Mouse (Mus musculus) megakaryocyte, embryonic 14.5 days (primary cell): ENCODE measurements around the gene Fgd6. TPM values are rescaled to one million over a fixed set of nuclear protein-coding genes. Genes with fewer than 3 reads are reported as not detected.

Experiments
- H3K27me3 ChIP-seq: replicated peaks from 2 replicates; pipeline ENCODE3; 2012; ENCODE audit warnings: inconsistent platforms
- H3K36me3 ChIP-seq: replicated peaks from 2 replicates; pipeline ENCODE3; 2012; ENCODE audit warnings: low read length, inconsistent platforms, mixed read lengths
- H3K4me1 ChIP-seq: 2 replicates; pipeline ENCODE4 v1.6.1; 2012; ENCODE audit warnings: inconsistent platforms
- H3K4me3 ChIP-seq: replicated peaks from 2 replicates; pipeline ENCODE3; 2012; ENCODE audit warnings: moderate library complexity, mild to moderate bottlenecking, inconsistent platforms
- H3K9me3 ChIP-seq: 2 replicates; pipeline ENCODE4 v1.6.1; 2012; ENCODE audit warnings: inconsistent platforms
- FLI1 ChIP-seq: IDR thresholded peaks from 2 replicates; pipeline ENCODE4 v1.6.1; 2012; ENCODE audit warnings: low read length, inconsistent platforms, mixed read lengths
- GATA1 ChIP-seq: IDR thresholded peaks from 3 replicates; pipeline ENCODE4 v1.6.1; 2012; ENCODE audit warnings: mixed read lengths, low read length, inconsistent platforms, borderline replicate concordance
- polyA plus RNA-seq: library from polyadenylated mRNA; stranded (reverse); fragments of >175 nt; gene quantifications from 2 replicates; pipeline ENCODE4 v1.2.3, GENCODE M21; 2012; ENCODE audit warnings: low replicate concordance; ENCODE audit not compliant: insufficient read depth

The Fgd6 gene
- polyA plus RNA-seq: 0.01 TPM in 1 of 2 replicates, not detected in the other

- no peak for TF ChIP-seq GATA1
- no peak for TF ChIP-seq FLI1
- H3K36me3 ChIP-seq: no peaks in the 10 kb centered on the region
- peaks cover 20% of the 10 kb centered on the region for H3K4me1 ChIP-seq
- H3K27me3 ChIP-seq: peaks cover 28% of the 10 kb centered on the region
- no peaks in the 10 kb centered on the region for H3K9me3 ChIP-seq
- peak within 1 kb of the TSS; percentile 93 for H3K4me3 ChIP-seq
These were observed at the start of gene Fgd6, which contains the start of gene Vezt for GRCm38 (mm10) chr10:94035658-94036374. Gene Fgd6, plus strand, starts transcription at chr10:94036001. Gene Vezt, minus strand, starts transcription at chr10:94035817.

GRCm38 (mm10) chr10:93994136-93994535, 41.7 kb upstream of the Fgd6 start:
- Histone ChIP-seq H3K27me3 (no peaks in the 10 kb centered on the region), H3K4me1 (peaks cover 4% of the 10 kb centered on the region), H3K4me3 (no peak overlapping the region), H3K9me3 (no peaks in the 10 kb centered on the region), H3K36me3 (peaks cover 65% of the 10 kb centered on the region)
- TF ChIP-seq GATA1: no peak
- TF ChIP-seq FLI1: no peak

- peaks cover 70% of the 10 kb centered on the region for H3K36me3 ChIP-seq
- TF ChIP-seq GATA1 (no peak), FLI1 (no peak)
These were observed 40.7 kb upstream of the Fgd6 start for GRCm38 (mm10) chr10:93995100-93995499.

GRCm38 (mm10) chr10:93999357-93999756, 36.4 kb upstream of the Fgd6 start:
- H3K4me1 ChIP-seq: peaks cover 15% of the 10 kb centered on the region
- peaks cover 86% of the 10 kb centered on the region for H3K36me3 ChIP-seq
- no peak for TF ChIP-seq GATA1
- TF ChIP-seq FLI1: no peak

More at GRCm38 (mm10) chr10:93995100-93995499, 40.7 kb upstream of the Fgd6 start:
- peaks cover under 1% of the 10 kb centered on the region; the same call in 1 of the 2 replicates for H3K9me3 ChIP-seq
- H3K4me1 ChIP-seq: peaks cover 13% of the 10 kb centered on the region
- H3K4me3 ChIP-seq: no peak overlapping the region
- no peaks in the 10 kb centered on the region for H3K27me3 ChIP-seq

GRCm38 (mm10) chr10:94000223-94000622, 35.6 kb upstream of the Fgd6 start:
- no peak overlapping the region for H3K4me3 ChIP-seq
- peaks cover 14% of the 10 kb centered on the region for H3K9me3 ChIP-seq
- TF ChIP-seq FLI1 (no peak), GATA1 (no peak)
- H3K4me1 ChIP-seq: peaks cover 15% of the 10 kb centered on the region
- no peaks in the 10 kb centered on the region for H3K27me3 ChIP-seq
- peaks cover 79% of the 10 kb centered on the region for H3K36me3 ChIP-seq

More at GRCm38 (mm10) chr10:93999357-93999756, 36.4 kb upstream of the Fgd6 start:
- H3K9me3 ChIP-seq: peaks cover 14% of the 10 kb centered on the region
- no peaks in the 10 kb centered on the region for H3K27me3 ChIP-seq
- no peak overlapping the region for H3K4me3 ChIP-seq

- H3K36me3 ChIP-seq: peaks cover 26% of the 10 kb centered on the region
- no peak for TF ChIP-seq GATA1
- TF ChIP-seq FLI1: no peak
- H3K4me3 ChIP-seq: no peak overlapping the region
- no peaks in the 10 kb centered on the region for H3K9me3 ChIP-seq
- H3K27me3 ChIP-seq: peaks cover 2% of the 10 kb centered on the region
- no peaks in the 10 kb centered on the region; the same call in 1 of the 2 replicates for H3K4me1 ChIP-seq
These were observed 27.4 kb upstream of the Fgd6 start for GRCm38 (mm10) chr10:94008356-94008755.

GRCm38 (mm10) chr10:94009991-94010679, 25.7 kb upstream of the Fgd6 start:
- H3K9me3 ChIP-seq: no peaks in the 10 kb centered on the region
- H3K27me3 ChIP-seq: peaks cover 5% of the 10 kb centered on the region
- H3K36me3 ChIP-seq: peaks cover 17% of the 10 kb centered on the region
- no peak overlapping the region for H3K4me3 ChIP-seq
- TF ChIP-seq GATA1 (no peak), FLI1 (no peak)
- peaks cover 8% of the 10 kb centered on the region for H3K4me1 ChIP-seq

GRCm38 (mm10) chr10:94011024-94011423, 24.8 kb upstream of the Fgd6 start:
- Histone ChIP-seq H3K4me1 (peaks cover 8% of the 10 kb centered on the region), H3K4me3 (no peak overlapping the region), H3K27me3 (peaks cover 7% of the 10 kb centered on the region), H3K9me3 (no peaks in the 10 kb centered on the region), H3K36me3 (peaks cover 9% of the 10 kb centered on the region)
- TF ChIP-seq GATA1 (no peak), FLI1 (no peak)

GRCm38 (mm10) chr10:94013196-94013595, 22.6 kb upstream of the Fgd6 start:
- Histone ChIP-seq H3K27me3 (peaks cover 10% of the 10 kb centered on the region), H3K4me3 (no peak overlapping the region), H3K36me3 (peaks cover 4% of the 10 kb centered on the region), H3K4me1 (peaks cover 8% of the 10 kb centered on the region), H3K9me3 (no peaks in the 10 kb centered on the region)
- no peak for TF ChIP-seq GATA1
- TF ChIP-seq FLI1: no peak

GRCm38 (mm10) chr10:94014200-94014599, 21.6 kb upstream of the Fgd6 start:
- no peaks in the 10 kb centered on the region for H3K9me3 ChIP-seq
- peaks cover 8% of the 10 kb centered on the region for H3K4me1 ChIP-seq
- peaks cover 10% of the 10 kb centered on the region for H3K27me3 ChIP-seq
- TF ChIP-seq GATA1 (no peak), FLI1 (no peak)
- H3K36me3 ChIP-seq: no peaks in the 10 kb centered on the region
- no peak overlapping the region for H3K4me3 ChIP-seq
